Mouse (Mus musculus) olfactory bulb, adult 2 months (tissue): ENCODE measurements around the gene 5730455P16Rik.

Source experiments
- CTCF ChIP-seq: fragments of 200-500 bp; IDR thresholded peaks from 2 replicates; pipeline ENCODE4 v1.5.1; 2012; ENCODE audit warnings: low read depth, mild to moderate bottlenecking, low read length, moderate library complexity; ENCODE audit not compliant: insufficient read depth
- POLR2A ChIP-seq: fragments of 200-500 bp; IDR thresholded peaks from 2 replicates; pipeline ENCODE4 v1.6.1; 2012; ENCODE audit warnings: mild to moderate bottlenecking, low read depth, low read length, moderate library complexity; ENCODE audit not compliant: insufficient read depth

- TF ChIP-seq POLR2A, result no peak
- no peak for TF ChIP-seq CTCF
Observed at GRCm38 (mm10) chr11:80424691-80425090, 46.9 kb upstream of the 5730455P16Rik start.
